Mouse (Mus musculus): Measurements from ENCODE around the gene Adar.

GRCm38 (mm10) chr3:89772968-89773709, 58.3 kb downstream of the Adar start, which contains the start of gene Ube2q1:
- peak; percentile 99 for TF ChIP-seq MAX (IDR thresholded peaks at IDR 0.05)
- TF ChIP-seq CTCF (IDR thresholded peaks at IDR 0.05; ENCODE audit: control insufficient read depth, insufficient read depth, insufficient read length), result no peak
- no peak for TF ChIP-seq MYOD1 (IDR thresholded peaks at IDR 0.05; ENCODE audit: control insufficient read depth, insufficient read length, low read depth)
- TF ChIP-seq USF1 (IDR thresholded peaks at IDR 0.05; ENCODE audit: low read depth), result peak; percentile 92
- TF ChIP-seq MYOG (IDR thresholded peaks at IDR 0.05; ENCODE audit: control insufficient read depth, extremely low read depth, insufficient read length), result no peak

Data from C2C12 (cell line).